Mouse (Mus musculus) embryonic facial prominence, embryonic 14.5 days (tissue): ENCODE data around the gene Cd70. TPM values are rescaled to one million over a fixed set of nuclear protein-coding genes. Genes with fewer than 3 reads are reported as not detected.
"Not testable (repeated sequence)": the region's sequence is repeated elsewhere in the genome, so short reads cannot be mapped to it uniquely, and the experiment has no call there.

ENCODE experiments used
- ATAC-seq: fragments of 200-750 bp; cut with Nextera tagmentation; 2 replicates; pipeline ENCODE4 v1.8.0; 2017; ENCODE audit warnings: low read depth, moderate number of reproducible peaks, moderate TSS enrichment
- DNase-seq: peaks from one replicate; pipeline ENCODE4 v3.0.0-alpha.2; 2015; ENCODE audit warnings: low spot score
- H3K27ac ChIP-seq: fragments of 300-500 bp; sonication (generic); replicated peaks from 2 replicates; pipeline ENCODE4 v1.5.1; 2014; ENCODE audit warnings: low read depth, mild to moderate bottlenecking, low read length, moderate library complexity
- H3K27me3 ChIP-seq: fragments of 300-500 bp; sonication (generic); replicated peaks from 2 replicates; pipeline ENCODE4 v1.6.1; 2014; ENCODE audit warnings: low read length; ENCODE audit not compliant: control insufficient read depth, insufficient read depth
- H3K36me3 ChIP-seq: fragments of 300-500 bp; sonication (generic); 2 replicates; pipeline ENCODE4 v1.6.1; 2014; ENCODE audit warnings: low read length, mixed read lengths; ENCODE audit not compliant: control insufficient read depth, insufficient read depth
- H3K4me1 ChIP-seq: fragments of 300-500 bp; sonication (generic); 2 replicates; pipeline ENCODE4 v1.6.1; 2014; ENCODE audit warnings: antibody characterized with exemption, low read length; ENCODE audit not compliant: control insufficient read depth, insufficient read depth
- H3K4me2 ChIP-seq: fragments of 300-500 bp; sonication (generic); 2 replicates; pipeline ENCODE4 v1.6.1; 2014; ENCODE audit warnings: low read depth, mild to moderate bottlenecking, low read length, moderate library complexity, mixed read lengths
- H3K4me3 ChIP-seq: fragments of 300-500 bp; sonication (generic); 2 replicates; pipeline ENCODE4 v1.5.1; 2014; ENCODE audit warnings: low read depth, mild to moderate bottlenecking, low read length
- H3K9ac ChIP-seq: fragments of 300-500 bp; sonication (generic); 2 replicates; pipeline ENCODE4 v1.6.1; 2014; ENCODE audit warnings: low read depth, mild to moderate bottlenecking, low read length, moderate library complexity, mixed read lengths
- H3K9me3 ChIP-seq: fragments of 300-500 bp; sonication (generic); 2 replicates; pipeline ENCODE4 v1.6.1; 2016; ENCODE audit warnings: low read length; ENCODE audit not compliant: control insufficient read depth
- WGBS: fragments of 180-500 bp; shearing (Covaris S2); extraction: QIAGEN DNeasy Blood & Tissue Kit; methylation state at CpG from one replicate; pipeline ENCODE4 v1.1.7; 2014; 5-methylcytosine and 5-hydroxymethylcytosine counted together
- polyA plus RNA-seq: library from polyadenylated mRNA; unstranded; fragments of >200 nt; fragmentation: Nextera tagmentation; extraction: Ambion mirVana; gene quantifications from 2 replicates; pipeline ENCODE4 v1.2.1, GENCODE M21; 2014

The Cd70 gene
- polyA plus RNA-seq, 1 experiment from 2014 or later: not detected

DNA sequence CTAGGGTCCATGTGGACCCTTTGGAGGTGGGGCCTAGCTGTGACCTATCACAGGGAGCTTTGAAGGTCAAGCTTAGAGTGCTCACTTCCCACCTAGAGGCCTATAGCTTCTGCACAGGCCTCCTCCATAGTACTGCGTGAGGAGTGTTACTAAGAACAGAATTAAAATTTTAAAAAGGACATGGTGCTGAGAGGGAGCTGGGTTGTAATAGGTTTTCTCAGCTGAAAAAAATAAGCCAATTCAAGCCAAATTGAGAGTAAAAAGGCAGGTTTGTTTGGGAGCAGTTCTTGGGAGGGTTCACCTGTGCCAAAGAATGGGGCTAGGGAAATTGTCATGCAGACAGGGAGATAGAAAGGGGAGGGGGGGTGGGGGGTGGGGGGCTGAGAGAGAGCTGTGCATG lies 4.5 kb downstream of the Cd70 start:
- Histone ChIP-seq H3K36me3 (no peaks in the 10 kb centered on the region), H3K4me1 (no peaks in the 10 kb centered on the region), H3K9ac (no peak overlapping the region), H3K4me3 (no peak overlapping the region), H3K4me2 (no peak overlapping the region), H3K27me3 (peaks cover 43% of the 10 kb centered on the region), H3K27ac (no peak overlapping the region), H3K9me3 (no peaks in the 10 kb centered on the region)
- ATAC-seq: no peak
- 42% methylated on average over 1 of the region's 1 CpGs for WGBS
- DNase-seq: no peak

DNA sequence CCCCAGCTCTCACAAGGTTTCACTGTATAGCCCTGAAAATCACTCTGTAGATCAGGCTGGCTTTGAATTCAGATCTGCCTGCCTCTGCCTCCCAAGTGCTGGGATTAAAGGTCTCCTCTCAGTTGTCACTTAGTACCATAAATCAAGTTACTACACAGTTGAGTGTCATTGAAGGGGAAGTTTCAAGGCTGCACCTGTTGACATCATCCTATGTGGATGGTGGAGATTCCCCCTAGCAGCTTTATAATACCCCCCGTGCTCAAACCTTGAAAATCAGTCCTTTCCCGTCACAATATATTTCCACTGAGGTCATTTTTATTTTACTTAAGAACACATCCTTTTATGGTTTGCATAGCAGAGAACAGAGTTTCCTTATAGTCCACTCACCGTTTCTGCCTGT lies 5.9 kb downstream of the Cd70 start:
- H3K27ac ChIP-seq: no peak overlapping the region
- H3K27me3 ChIP-seq: peaks cover 29% of the 10 kb centered on the region
- H3K9ac ChIP-seq: no peak overlapping the region
- H3K4me1 ChIP-seq: no peaks in the 10 kb centered on the region
- DNase-seq: no peak
- H3K9me3 ChIP-seq: no peaks in the 10 kb centered on the region
- no peak overlapping the region for H3K4me2 ChIP-seq
- 79% methylated on average over 3 of the region's 3 CpGs for WGBS
- no peak overlapping the region for H3K4me3 ChIP-seq
- no peak for ATAC-seq
- no peaks in the 10 kb centered on the region for H3K36me3 ChIP-seq

- ATAC-seq (no peak), DNase-seq (no peak)
- Histone ChIP-seq H3K27ac (no peak overlapping the region), H3K36me3 (no peaks in the 10 kb centered on the region), H3K9ac (no peak overlapping the region), H3K9me3 (no peaks in the 10 kb centered on the region), H3K4me3 (no peak overlapping the region), H3K4me2 (no peak overlapping the region), H3K4me1 (no peaks in the 10 kb centered on the region), H3K27me3 (no peaks in the 10 kb centered on the region)
- 84% methylated on average over 3 of the region's 3 CpGs for WGBS
These were observed 9.9 kb downstream of the Cd70 start for GRCm38 (mm10) chr17:57139708-57140107.

- H3K27me3 ChIP-seq: no peaks in the 10 kb centered on the region
- no peak for DNase-seq
- no peak for ATAC-seq
- no peaks in the 10 kb centered on the region for H3K4me1 ChIP-seq
- H3K27ac ChIP-seq: no peak overlapping the region
- no peak overlapping the region for H3K4me3 ChIP-seq
- no peak overlapping the region for H3K9ac ChIP-seq
- 78% methylated on average over 4 of the region's 4 CpGs for WGBS
- no peak overlapping the region for H3K4me2 ChIP-seq
- H3K9me3 ChIP-seq: no peaks in the 10 kb centered on the region
- no peaks in the 10 kb centered on the region for H3K36me3 ChIP-seq
These were observed 10.9 kb downstream of the Cd70 start for GRCm38 (mm10) chr17:57138676-57139075.

DNA sequence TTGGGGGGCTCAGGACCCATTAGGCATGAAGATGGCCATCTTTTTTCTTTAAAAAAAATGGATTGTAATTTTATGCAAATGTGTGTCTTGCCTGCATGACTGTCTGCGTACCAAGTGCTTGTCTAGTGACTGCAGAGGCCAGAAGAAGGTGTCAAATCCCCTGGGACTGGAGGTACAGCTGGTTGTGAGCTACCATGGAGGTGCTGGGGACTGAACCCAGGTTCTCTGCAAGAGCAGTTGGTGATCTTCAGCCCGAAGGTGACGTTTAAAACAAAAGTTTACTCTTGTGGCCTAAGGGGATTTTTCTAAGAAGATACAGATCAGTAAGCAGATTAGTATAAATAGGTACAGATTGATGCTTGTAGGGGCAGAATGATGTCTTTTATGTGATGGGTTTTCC lies 13.9 kb downstream of the Cd70 start:
- no peak overlapping the region for H3K4me3 ChIP-seq
- no peaks in the 10 kb centered on the region for H3K36me3 ChIP-seq
- H3K4me1 ChIP-seq: no peaks in the 10 kb centered on the region
- WGBS: 72% methylated on average over 3 of the region's 3 CpGs
- no peak overlapping the region for H3K4me2 ChIP-seq
- H3K9me3 ChIP-seq: no peaks in the 10 kb centered on the region
- ATAC-seq (no peak), DNase-seq (no peak)
- H3K9ac ChIP-seq: no peak overlapping the region
- H3K27me3 ChIP-seq: no peaks in the 10 kb centered on the region
- no peak overlapping the region for H3K27ac ChIP-seq

- no peak for DNase-seq
- 71% methylated on average over 2 of the region's 2 CpGs for WGBS
These were observed 14.9 kb downstream of the Cd70 start for GRCm38 (mm10) chr17:57134693-57135092.

GRCm38 (mm10) chr17:57134021-57134420 lies 15.6 kb downstream of the Cd70 start:
- H3K9ac ChIP-seq, H3K36me3 ChIP-seq, H3K4me2 ChIP-seq, H3K4me3 ChIP-seq, DNase-seq, H3K27ac ChIP-seq, H3K9me3 ChIP-seq, H3K27me3 ChIP-seq, ATAC-seq, H3K4me1 ChIP-seq: not testable (repeated sequence)
- 19% methylated on average over 3 of the region's 3 CpGs for WGBS

More at GRCm38 (mm10) chr17:57134693-57135092, 14.9 kb downstream of the Cd70 start:
- Histone ChIP-seq H3K9me3 (no peaks in the 10 kb centered on the region), H3K9ac (no peak overlapping the region), H3K27me3 (no peaks in the 10 kb centered on the region), H3K4me1 (no peaks in the 10 kb centered on the region), H3K4me3 (no peak overlapping the region), H3K4me2 (no peak overlapping the region), H3K36me3 (no peaks in the 10 kb centered on the region), H3K27ac (no peak overlapping the region)
- ATAC-seq: no peak

DNA sequence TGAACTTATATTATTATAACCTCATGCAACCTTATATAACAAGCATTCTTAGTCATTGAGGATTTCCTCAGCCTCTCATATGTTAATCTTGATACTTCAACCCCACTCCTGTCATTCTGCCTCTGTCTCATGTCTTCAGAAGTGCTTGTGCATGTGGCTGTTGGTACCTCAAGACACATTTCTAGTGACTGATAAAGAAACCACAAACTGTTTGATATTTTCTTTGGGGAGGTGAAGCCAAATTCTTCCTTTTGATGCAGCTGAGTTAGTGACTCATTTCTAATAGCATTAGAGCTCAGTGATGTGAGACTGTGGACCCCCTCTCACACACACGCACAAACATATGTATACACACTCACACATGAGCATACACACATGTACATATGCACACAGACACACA lies 17.8 kb downstream of the Cd70 start:
- no peaks in the 10 kb centered on the region for H3K36me3 ChIP-seq
- H3K27ac ChIP-seq: no peak overlapping the region
- ATAC-seq: no peak
- no peaks in the 10 kb centered on the region for H3K4me1 ChIP-seq
- no peak for DNase-seq
- H3K4me3 ChIP-seq: no peak overlapping the region
- H3K9me3 ChIP-seq: no peaks in the 10 kb centered on the region
- H3K4me2 ChIP-seq: no peak overlapping the region
- H3K27me3 ChIP-seq: no peaks in the 10 kb centered on the region
- WGBS: 89% methylated on average over 1 of the region's 1 CpGs
- no peak overlapping the region for H3K9ac ChIP-seq

GRCm38 (mm10) chr17:57125853-57126622 lies 23.5 kb downstream of the Cd70 start:
- Histone ChIP-seq H3K4me1 (no peaks in the 10 kb centered on the region), H3K9me3 (no peaks in the 10 kb centered on the region), H3K27me3 (no peaks in the 10 kb centered on the region), H3K4me2 (no peak overlapping the region), H3K9ac (no peak overlapping the region), H3K36me3 (no peaks in the 10 kb centered on the region), H3K27ac (no peak overlapping the region), H3K4me3 (no peak overlapping the region)
- DNase-seq: no peak
- WGBS: 63% methylated on average over 3 of the region's 3 CpGs
- ATAC-seq: no peak
